Mouse (Mus musculus): Measurements from ENCODE around the gene Ugt1a10.

DNA sequence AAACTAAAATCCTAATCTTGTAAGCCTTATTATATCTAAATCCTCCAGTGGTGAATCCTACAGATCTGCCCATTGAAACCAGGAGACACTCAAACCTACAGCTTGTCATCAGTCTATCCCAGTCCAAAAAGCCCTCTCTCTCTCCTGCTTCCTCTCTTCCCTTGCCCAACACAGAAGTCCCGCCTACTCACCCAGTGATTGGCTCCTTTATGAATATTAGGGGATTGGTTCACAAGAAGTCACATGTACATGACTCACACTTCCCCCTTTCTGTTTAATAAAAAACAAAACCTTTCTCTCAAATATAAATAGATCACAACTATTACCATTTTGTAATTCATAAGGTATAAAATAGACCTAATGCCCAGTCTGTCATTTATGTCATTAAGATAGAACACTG lies 21.9 kb downstream of the Ugt1a10 start:
- no peak for TF ChIP-seq CTCF (IDR thresholded peaks at IDR 0.05; ENCODE audit: extremely low read depth, insufficient read depth, low read length)
- TF ChIP-seq POLR2A (IDR thresholded peaks at IDR 0.05; ENCODE audit: extremely low read depth, insufficient read depth, low read length) = no peak
